Mouse (Mus musculus): ENCODE results near the gene Slc22a7. TPM values are rescaled to one million over a fixed set of nuclear protein-coding genes. Genes with fewer than 3 reads are reported as not detected.

Gene Slc22a7
- 0.75 TPM in 1 of 2 replicates, not detected in the other for polyA plus RNA-seq (2011; ENCODE audit: insufficient read depth, insufficient read length, low replicate concordance, missing spikeins)

- 83% methylated on average over 4 of the region's 4 CpGs for WGBS
- Histone ChIP-seq H3K4me3 (replicated peaks; ENCODE audit: control insufficient read depth, low read depth, low read length) (no peak within 1 kb of the TSS), H3K4me1 (ENCODE audit: control insufficient read depth, insufficient read depth, low read length) (no peaks in the 10 kb centered on the region), H3K27ac (ENCODE audit: control insufficient read depth, insufficient read depth, low read depth, low read length, poor library complexity) (no peak within 1 kb of the TSS)
- TF ChIP-seq POLR2A (IDR thresholded peaks at IDR 0.05; ENCODE audit: borderline replicate concordance, control insufficient read depth, low read depth, low read length) (no peak), CTCF (IDR thresholded peaks at IDR 0.05; ENCODE audit: control insufficient read depth, insufficient read depth, low read length) (no peak)
These were observed at the start of gene Slc22a7 for GRCm38 (mm10) chr17:46438298-46438873. Gene Slc22a7, minus strand, starts transcription at chr17:46438457.

- H3K4me1 ChIP-seq (ENCODE audit: control insufficient read depth, insufficient read depth, low read length) = no peaks in the 10 kb centered on the region
- H3K27ac ChIP-seq (ENCODE audit: control insufficient read depth, insufficient read depth, low read depth, low read length, poor library complexity) = no peak within 1 kb of the TSS
- under 1% methylated on average over 32 of the region's 49 CpGs for WGBS
- no peak within 1 kb of the TSS for H3K4me3 ChIP-seq (replicated peaks; ENCODE audit: control insufficient read depth, low read depth, low read length)
- no peak for TF ChIP-seq POLR2A (IDR thresholded peaks at IDR 0.05; ENCODE audit: borderline replicate concordance, control insufficient read depth, low read depth, low read length)
- no peak for TF ChIP-seq CTCF (IDR thresholded peaks at IDR 0.05; ENCODE audit: control insufficient read depth, insufficient read depth, low read length)
These were observed 49.2 kb upstream of the Slc22a7 start, which contains the start of gene Ttbk1 for GRCm38 (mm10) chr17:46487431-46487830. Gene Ttbk1, minus strand, starts transcription at chr17:46487675.

- Histone ChIP-seq H3K4me1 (ENCODE audit: control insufficient read depth, insufficient read depth, low read length) (no peaks in the 10 kb centered on the region), H3K4me3 (replicated peaks; ENCODE audit: control insufficient read depth, low read depth, low read length) (no peak overlapping the region), H3K27ac (ENCODE audit: control insufficient read depth, insufficient read depth, low read depth, low read length, poor library complexity) (no peak overlapping the region)
- TF ChIP-seq CTCF (IDR thresholded peaks at IDR 0.05; ENCODE audit: control insufficient read depth, insufficient read depth, low read length) (no peak), POLR2A (IDR thresholded peaks at IDR 0.05; ENCODE audit: borderline replicate concordance, control insufficient read depth, low read depth, low read length) (no peak)
- WGBS = 12% methylated on average over 22 of the region's 22 CpGs
These were observed 48.7 kb upstream of the Slc22a7 start for GRCm38 (mm10) chr17:46486995-46487394.

GRCm38 (mm10) chr17:46484461-46484875 lies 46.2 kb upstream of the Slc22a7 start:
- peak; percentile 16; the same call in 1 of the 2 replicates for TF ChIP-seq CTCF (IDR thresholded peaks at IDR 0.05; ENCODE audit: control insufficient read depth, insufficient read depth, low read length)
- TF ChIP-seq POLR2A (IDR thresholded peaks at IDR 0.05; ENCODE audit: borderline replicate concordance, control insufficient read depth, low read depth, low read length) = no peak
- no peaks in the 10 kb centered on the region for H3K4me1 ChIP-seq (ENCODE audit: control insufficient read depth, insufficient read depth, low read length)
- H3K27ac ChIP-seq (ENCODE audit: control insufficient read depth, insufficient read depth, low read depth, low read length, poor library complexity) = peak overlapping the region; percentile 15; the same call in 1 of the 2 replicates
- WGBS = 8% methylated on average over 6 of the region's 6 CpGs
- H3K4me3 ChIP-seq (replicated peaks; ENCODE audit: control insufficient read depth, low read depth, low read length) = no peak overlapping the region

- H3K27ac ChIP-seq (ENCODE audit: control insufficient read depth, insufficient read depth, low read depth, low read length, poor library complexity) = peak overlapping the region; percentile 15; the same call in 1 of the 2 replicates
- TF ChIP-seq POLR2A (IDR thresholded peaks at IDR 0.05; ENCODE audit: borderline replicate concordance, control insufficient read depth, low read depth, low read length) = no peak
- TF ChIP-seq CTCF (IDR thresholded peaks at IDR 0.05; ENCODE audit: control insufficient read depth, insufficient read depth, low read length) = no peak
- no peak overlapping the region for H3K4me3 ChIP-seq (replicated peaks; ENCODE audit: control insufficient read depth, low read depth, low read length)
- WGBS = 0% methylated on average over 13 of the region's 13 CpGs
- no peaks in the 10 kb centered on the region for H3K4me1 ChIP-seq (ENCODE audit: control insufficient read depth, insufficient read depth, low read length)
These were observed 45.8 kb upstream of the Slc22a7 start for GRCm38 (mm10) chr17:46484021-46484431.

- Histone ChIP-seq H3K27ac (ENCODE audit: control insufficient read depth, insufficient read depth, low read depth, low read length, poor library complexity) (no peak overlapping the region), H3K4me3 (replicated peaks; ENCODE audit: control insufficient read depth, low read depth, low read length) (no peak overlapping the region), H3K4me1 (ENCODE audit: control insufficient read depth, insufficient read depth, low read length) (no peaks in the 10 kb centered on the region)
- WGBS = 1% methylated on average over 16 of the region's 16 CpGs
- no peak for TF ChIP-seq CTCF (IDR thresholded peaks at IDR 0.05; ENCODE audit: control insufficient read depth, insufficient read depth, low read length)
- no peak for TF ChIP-seq POLR2A (IDR thresholded peaks at IDR 0.05; ENCODE audit: borderline replicate concordance, control insufficient read depth, low read depth, low read length)
These were observed 45.3 kb upstream of the Slc22a7 start for GRCm38 (mm10) chr17:46483561-46484001.

- Histone ChIP-seq H3K4me3 (replicated peaks; ENCODE audit: control insufficient read depth, low read depth, low read length) (no peak overlapping the region), H3K4me1 (ENCODE audit: control insufficient read depth, insufficient read depth, low read length) (no peaks in the 10 kb centered on the region), H3K27ac (ENCODE audit: control insufficient read depth, insufficient read depth, low read depth, low read length, poor library complexity) (no peak overlapping the region; the same call in 1 of the 2 replicates)
- TF ChIP-seq CTCF (IDR thresholded peaks at IDR 0.05; ENCODE audit: control insufficient read depth, insufficient read depth, low read length) (no peak), POLR2A (IDR thresholded peaks at IDR 0.05; ENCODE audit: borderline replicate concordance, control insufficient read depth, low read depth, low read length) (no peak)
- WGBS = 91% methylated on average over 15 of the region's 15 CpGs
These were observed 39.0 kb upstream of the Slc22a7 start for GRCm38 (mm10) chr17:46477286-46477685.

- no peak overlapping the region for H3K27ac ChIP-seq (ENCODE audit: control insufficient read depth, insufficient read depth, low read depth, low read length, poor library complexity)
- TF ChIP-seq CTCF (IDR thresholded peaks at IDR 0.05; ENCODE audit: control insufficient read depth, insufficient read depth, low read length) = no peak
- TF ChIP-seq POLR2A (IDR thresholded peaks at IDR 0.05; ENCODE audit: borderline replicate concordance, control insufficient read depth, low read depth, low read length) = no peak
- H3K4me1 ChIP-seq (ENCODE audit: control insufficient read depth, insufficient read depth, low read length) = no peaks in the 10 kb centered on the region
- H3K4me3 ChIP-seq (replicated peaks; ENCODE audit: control insufficient read depth, low read depth, low read length) = no peak overlapping the region
- 79% methylated on average over 8 of the region's 8 CpGs for WGBS
These were observed 38.3 kb upstream of the Slc22a7 start for GRCm38 (mm10) chr17:46476601-46477000.
